Mouse (Mus musculus) stomach, postnatal 0 days (tissue): ENCODE data around the gene Syt2. TPM values are rescaled to one million over a fixed set of nuclear protein-coding genes. Genes with fewer than 3 reads are reported as not detected.
A peak's percentile ranks its signal among the peaks of the same experiment; 100 is the strongest.

ENCODE experiments used
- ATAC-seq: fragments of 200-750 bp; cut with Nextera tagmentation; 2 replicates; pipeline ENCODE4 v1.8.0; 2017; ENCODE audit not compliant: low FRiP score, low TSS enrichment
- DNase-seq: peaks from one replicate; pipeline ENCODE4 v3.0.0-alpha.2; 2016; ENCODE audit warnings: low spot score
- H3K27ac ChIP-seq: fragments of 300-500 bp; sonication (generic); replicated peaks from 2 replicates; pipeline ENCODE4 v1.5.1; 2014; ENCODE audit warnings: mild to moderate bottlenecking, control low read depth
- H3K27me3 ChIP-seq: fragments of 300-500 bp; sonication (generic); 2 replicates; pipeline ENCODE4 v1.6.1; 2014; ENCODE audit warnings: low read length; ENCODE audit not compliant: control insufficient read depth, insufficient read depth
- H3K36me3 ChIP-seq: fragments of 300-500 bp; sonication (generic); 2 replicates; pipeline ENCODE4 v1.6.1; 2014; ENCODE audit warnings: low read length, mixed read lengths; ENCODE audit not compliant: control insufficient read depth, insufficient read depth
- H3K4me1 ChIP-seq: fragments of 300-500 bp; sonication (generic); replicated peaks from 2 replicates; pipeline ENCODE4 v1.6.1; 2014; ENCODE audit warnings: antibody characterized with exemption; ENCODE audit not compliant: control insufficient read depth, insufficient read depth
- H3K4me2 ChIP-seq: fragments of 300-500 bp; sonication (generic); replicated peaks from 2 replicates; pipeline ENCODE4 v1.6.1; 2014; ENCODE audit warnings: low read depth, mild to moderate bottlenecking, control low read depth, moderate library complexity
- H3K4me3 ChIP-seq: fragments of 300-500 bp; sonication (generic); 2 replicates; pipeline ENCODE4 v1.5.1; 2014; ENCODE audit warnings: low read depth, low read length, control low read depth
- H3K9ac ChIP-seq: fragments of 300-500 bp; sonication (generic); 2 replicates; pipeline ENCODE4 v1.6.1; 2014; ENCODE audit warnings: mild to moderate bottlenecking, low read length, control low read depth, mixed read lengths
- H3K9me3 ChIP-seq: fragments of 300-500 bp; sonication (generic); 2 replicates; pipeline ENCODE4 v1.6.1; 2016; ENCODE audit warnings: low read length; ENCODE audit not compliant: control insufficient read depth
- CTCF ChIP-seq: IDR thresholded peaks from 2 replicates; pipeline ENCODE4 v1.5.1; 2016; ENCODE audit warnings: antibody characterized with exemption, low read depth, mild to moderate bottlenecking, moderate library complexity
- EP300 ChIP-seq: optimal IDR thresholded peaks from 2 replicates; pipeline ENCODE3; 2016; ENCODE audit warnings: antibody characterized with exemption
- WGBS: fragments of 180-500 bp; shearing (Covaris S2); extraction: QIAGEN DNeasy Blood & Tissue Kit; methylation state at CpG from one replicate; pipeline ENCODE4 v1.1.7; 2014; 5-methylcytosine and 5-hydroxymethylcytosine counted together
- polyA plus RNA-seq: library from polyadenylated mRNA; unstranded; fragments of >200 nt; fragmentation: Nextera tagmentation; extraction: Ambion mirVana; gene quantifications from 2 replicates; pipeline ENCODE4 v1.2.1, GENCODE M21; 2015

Syt2 gene
- polyA plus RNA-seq, 1 experiment from 2014 or later: 0.58 TPM

GRCm38 (mm10) chr1:134634296-134634695 lies 12.2 kb upstream of the Syt2 start:
- WGBS: 52% methylated on average over 7 of the region's 7 CpGs
- Histone ChIP-seq H3K36me3 (peaks cover 9% of the 10 kb centered on the region), H3K9ac (no peak overlapping the region)

GRCm38 (mm10) chr1:134636245-134636644 lies 10.2 kb upstream of the Syt2 start:
- DNase-seq: no peak
- peak; percentile 32; the same call in 1 of the 2 replicates for ATAC-seq
- Histone ChIP-seq H3K36me3 (peaks cover 2% of the 10 kb centered on the region), H3K27ac (no peak overlapping the region), H3K4me1 (no peaks in the 10 kb centered on the region), H3K4me2 (no peak overlapping the region), H3K9me3 (no peaks in the 10 kb centered on the region), H3K4me3 (no peak overlapping the region), H3K27me3 (no peaks in the 10 kb centered on the region), H3K9ac (no peak overlapping the region)
- 73% methylated on average over 3 of the region's 3 CpGs for WGBS
- no peak for TF ChIP-seq EP300
- TF ChIP-seq CTCF: no peak

More at GRCm38 (mm10) chr1:134634296-134634695, 12.2 kb upstream of the Syt2 start:
- H3K27ac ChIP-seq: no peak overlapping the region
- no peak overlapping the region for H3K4me2 ChIP-seq
- no peaks in the 10 kb centered on the region for H3K9me3 ChIP-seq
- no peaks in the 10 kb centered on the region for H3K27me3 ChIP-seq
- TF ChIP-seq CTCF (no peak), EP300 (no peak)
- ATAC-seq: 0 out of 2 replicates have a peak, but pooled peaks have one; percentile 22
- DNase-seq: no peak
- no peak overlapping the region for H3K4me3 ChIP-seq
- no peaks in the 10 kb centered on the region for H3K4me1 ChIP-seq

DNA sequence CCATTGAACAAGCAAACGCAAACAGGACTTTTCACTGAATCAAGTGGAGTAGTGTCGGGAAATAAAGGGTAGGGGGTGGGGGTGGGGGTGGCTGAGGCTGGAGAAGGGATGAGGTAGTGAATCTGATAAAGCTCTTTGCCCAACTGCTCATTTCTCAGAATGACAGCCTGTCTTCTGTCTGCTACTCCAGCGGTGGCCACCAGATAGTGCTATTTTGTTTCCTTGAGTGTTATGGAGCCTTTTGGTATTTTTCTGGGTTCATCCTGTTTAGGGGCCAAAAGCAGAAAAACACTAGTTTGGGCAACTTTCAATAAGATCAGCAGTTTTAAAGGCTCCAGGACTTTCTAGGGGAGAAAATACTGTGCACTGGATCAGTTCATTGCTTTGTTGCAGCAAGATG lies 9.8 kb upstream of the Syt2 start:
- ATAC-seq: peak; percentile 33; the same call in 1 of the 2 replicates
- DNase-seq: peak; percentile 45
- 8% methylated on average over 3 of the region's 3 CpGs for WGBS

DNA sequence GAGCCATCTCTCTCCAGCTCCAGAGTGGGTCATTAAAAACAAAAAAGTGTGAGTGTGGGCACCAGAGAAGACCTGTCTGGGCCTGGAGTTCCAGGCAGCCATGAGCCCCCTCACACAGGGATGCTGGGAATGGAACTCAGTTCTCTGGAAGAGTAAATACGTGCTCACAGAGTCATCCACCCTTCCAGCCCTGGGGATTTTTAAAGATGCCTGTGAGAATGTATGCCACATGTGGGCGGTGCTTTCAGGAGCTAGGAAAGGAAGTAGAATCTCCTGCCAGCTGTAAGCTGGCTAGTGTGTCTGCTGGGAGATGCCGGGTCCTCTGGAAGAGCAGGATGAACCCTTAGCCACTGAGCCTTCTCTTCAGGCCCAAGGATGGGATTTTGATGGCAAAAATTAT lies 8.4 kb upstream of the Syt2 start:
- H3K36me3 ChIP-seq: no peaks in the 10 kb centered on the region
- WGBS: 25% methylated on average over 3 of the region's 3 CpGs
- TF ChIP-seq EP300: no peak
- H3K27ac ChIP-seq: no peak overlapping the region
- H3K27me3 ChIP-seq: no peaks in the 10 kb centered on the region
- DNase-seq (no peak), ATAC-seq (no peak)
- no peak overlapping the region for H3K4me2 ChIP-seq
- H3K9ac ChIP-seq: no peak overlapping the region; the same call in 1 of the 2 replicates
- no peaks in the 10 kb centered on the region for H3K4me1 ChIP-seq
- H3K4me3 ChIP-seq: no peak overlapping the region
- no peaks in the 10 kb centered on the region for H3K9me3 ChIP-seq

More for the DNA sequence above, 9.8 kb upstream of the Syt2 start:
- Histone ChIP-seq H3K4me3 (no peak overlapping the region), H3K9me3 (no peaks in the 10 kb centered on the region), H3K36me3 (peaks cover under 1% of the 10 kb centered on the region; the same call in 1 of the 2 replicates), H3K4me1 (no peaks in the 10 kb centered on the region), H3K27me3 (no peaks in the 10 kb centered on the region), H3K27ac (no peak overlapping the region), H3K9ac (no peak overlapping the region), H3K4me2 (no peak overlapping the region)
- TF ChIP-seq EP300 (no peak), CTCF (peak; percentile 74)

- Histone ChIP-seq H3K4me1 (no peaks in the 10 kb centered on the region), H3K9ac (no peak overlapping the region), H3K36me3 (no peaks in the 10 kb centered on the region), H3K4me2 (no peak overlapping the region), H3K4me3 (no peak overlapping the region), H3K27ac (no peak overlapping the region), H3K27me3 (no peaks in the 10 kb centered on the region), H3K9me3 (no peaks in the 10 kb centered on the region)
- ATAC-seq (no peak), DNase-seq (peak; percentile 56)
- TF ChIP-seq EP300 (no peak), CTCF (peak; percentile 75)
- WGBS: 23% methylated on average over 7 of the region's 7 CpGs
Observed at GRCm38 (mm10) chr1:134638522-134638921, 8.0 kb upstream of the Syt2 start.

DNA sequence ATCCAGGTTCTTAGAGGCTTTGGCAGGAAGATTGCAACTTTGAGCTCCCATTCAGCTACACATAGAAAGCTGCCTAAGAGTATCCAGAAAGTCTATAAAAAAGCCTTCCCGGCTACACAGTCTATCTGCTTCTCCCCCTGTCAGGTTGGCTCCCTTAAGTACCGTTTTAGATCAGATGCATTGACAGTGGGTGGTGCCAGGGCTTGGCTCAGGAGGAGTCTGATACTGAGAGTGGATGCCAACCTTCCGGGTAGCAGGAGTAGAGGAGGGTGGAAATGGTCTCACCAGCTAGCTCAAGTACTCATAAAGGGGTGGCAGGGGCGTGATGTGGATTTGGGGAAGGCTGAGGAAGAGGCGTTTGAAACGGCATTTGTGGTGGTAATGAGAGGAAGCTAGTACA lies 7.0 kb upstream of the Syt2 start:
- H3K4me2 ChIP-seq: no peak overlapping the region
- ATAC-seq: no peak
- no peaks in the 10 kb centered on the region for H3K9me3 ChIP-seq
- H3K27ac ChIP-seq: no peak overlapping the region
- no peaks in the 10 kb centered on the region for H3K36me3 ChIP-seq
- H3K9ac ChIP-seq: no peak overlapping the region
- H3K4me3 ChIP-seq: no peak overlapping the region
- no peak for DNase-seq
- TF ChIP-seq EP300: no peak
- no peak for TF ChIP-seq CTCF
- 74% methylated on average over 6 of the region's 6 CpGs for WGBS
- no peaks in the 10 kb centered on the region for H3K27me3 ChIP-seq
- no peaks in the 10 kb centered on the region for H3K4me1 ChIP-seq
